Mouse (Mus musculus): ENCODE data around the gene Adcyap1r1. TPM values are rescaled to one million over a fixed set of nuclear protein-coding genes. Genes with fewer than 3 reads are reported as not detected.

Adcyap1r1 gene
- total and polyA plus RNA-seq, 2 experiments, result 0.74 to 0.78 TPM

GRCm38 (mm10) chr6:55461678-55462077, 9.9 kb downstream of the Adcyap1r1 start:
- Histone ChIP-seq H3K36me3 (ENCODE audit: control insufficient read depth, insufficient read depth, low read length) (no peaks in the 10 kb centered on the region), H3K4me1 (ENCODE audit: control insufficient read depth, insufficient read depth, low read length) (no peaks in the 10 kb centered on the region), H3K79me2 (ENCODE audit: control insufficient read depth, insufficient read depth, low read length) (no peaks in the 10 kb centered on the region), H3K27me3 (ENCODE audit: control insufficient read depth, insufficient read depth, low read length) (no peaks in the 10 kb centered on the region), H3K27ac (replicated peaks; ENCODE audit: insufficient read depth, low read depth, low read length) (no peak overlapping the region), H3K4me3 (ENCODE audit: insufficient read depth, low read depth, low read length) (no peak overlapping the region), H3K9ac (ENCODE audit: low read depth, low read length) (no peak overlapping the region)
- TF ChIP-seq CTCF (IDR thresholded peaks at IDR 0.05; ENCODE audit: low read depth, low read length), result no peak
- no peak for TF ChIP-seq POLR2A (IDR thresholded peaks at IDR 0.05; ENCODE audit: extremely low read depth, insufficient read depth, low read length)
- DNase-seq (ENCODE audit: extremely low read depth, low read depth, low spot score), result no peak
- WGBS, result 75% methylated on average over 2 of the region's 2 CpGs

GRCm38 (mm10) chr6:55462394-55462793, 10.6 kb downstream of the Adcyap1r1 start:
- Histone ChIP-seq H3K4me3 (ENCODE audit: insufficient read depth, low read depth, low read length) (no peak overlapping the region), H3K9ac (ENCODE audit: low read depth, low read length) (no peak overlapping the region), H3K27me3 (ENCODE audit: control insufficient read depth, insufficient read depth, low read length) (no peaks in the 10 kb centered on the region), H3K36me3 (ENCODE audit: control insufficient read depth, insufficient read depth, low read length) (no peaks in the 10 kb centered on the region), H3K79me2 (ENCODE audit: control insufficient read depth, insufficient read depth, low read length) (no peaks in the 10 kb centered on the region), H3K4me1 (ENCODE audit: control insufficient read depth, insufficient read depth, low read length) (no peaks in the 10 kb centered on the region), H3K27ac (replicated peaks; ENCODE audit: insufficient read depth, low read depth, low read length) (no peak overlapping the region)
- TF ChIP-seq CTCF (IDR thresholded peaks at IDR 0.05; ENCODE audit: low read depth, low read length), result no peak
- TF ChIP-seq POLR2A (IDR thresholded peaks at IDR 0.05; ENCODE audit: extremely low read depth, insufficient read depth, low read length), result no peak
- no peak for DNase-seq (ENCODE audit: extremely low read depth, low read depth, low spot score)
- 92% methylated on average over 1 of the region's 1 CpGs for WGBS

DNA sequence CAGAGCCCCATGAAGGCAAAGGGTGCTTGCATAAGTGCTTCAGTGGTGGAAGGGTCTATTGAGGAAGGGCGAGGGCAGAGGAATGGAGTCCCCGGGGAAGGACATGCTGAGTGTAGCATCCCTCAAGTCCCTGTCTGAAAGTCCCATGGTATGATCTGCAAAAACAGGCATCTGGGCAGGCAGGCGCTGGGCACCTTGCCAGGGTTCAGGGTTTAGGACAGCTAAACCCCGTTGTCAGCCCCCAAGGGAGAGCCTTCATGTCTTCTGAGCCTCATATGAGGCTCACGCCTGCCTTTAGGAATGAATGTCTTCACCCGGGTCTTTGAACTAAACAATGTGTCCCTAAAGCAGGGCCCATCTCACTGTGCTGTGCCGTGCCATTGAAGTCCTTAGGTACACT, 12.2 kb downstream of the Adcyap1r1 start:
- Histone ChIP-seq H3K4me1 (ENCODE audit: control insufficient read depth, insufficient read depth, low read length) (no peaks in the 10 kb centered on the region), H3K27me3 (ENCODE audit: control insufficient read depth, insufficient read depth, low read length) (no peaks in the 10 kb centered on the region), H3K36me3 (ENCODE audit: control insufficient read depth, insufficient read depth, low read length) (no peaks in the 10 kb centered on the region), H3K27ac (replicated peaks; ENCODE audit: insufficient read depth, low read depth, low read length) (no peak overlapping the region), H3K79me2 (ENCODE audit: control insufficient read depth, insufficient read depth, low read length) (no peaks in the 10 kb centered on the region), H3K4me3 (ENCODE audit: insufficient read depth, low read depth, low read length) (no peak overlapping the region), H3K9ac (ENCODE audit: low read depth, low read length) (no peak overlapping the region)
- 72% methylated on average over 7 of the region's 7 CpGs for WGBS
- TF ChIP-seq POLR2A (IDR thresholded peaks at IDR 0.05; ENCODE audit: extremely low read depth, insufficient read depth, low read length), result no peak
- TF ChIP-seq CTCF (IDR thresholded peaks at IDR 0.05; ENCODE audit: low read depth, low read length), result no peak
- DNase-seq (ENCODE audit: extremely low read depth, low read depth, low spot score), result no peak

DNA sequence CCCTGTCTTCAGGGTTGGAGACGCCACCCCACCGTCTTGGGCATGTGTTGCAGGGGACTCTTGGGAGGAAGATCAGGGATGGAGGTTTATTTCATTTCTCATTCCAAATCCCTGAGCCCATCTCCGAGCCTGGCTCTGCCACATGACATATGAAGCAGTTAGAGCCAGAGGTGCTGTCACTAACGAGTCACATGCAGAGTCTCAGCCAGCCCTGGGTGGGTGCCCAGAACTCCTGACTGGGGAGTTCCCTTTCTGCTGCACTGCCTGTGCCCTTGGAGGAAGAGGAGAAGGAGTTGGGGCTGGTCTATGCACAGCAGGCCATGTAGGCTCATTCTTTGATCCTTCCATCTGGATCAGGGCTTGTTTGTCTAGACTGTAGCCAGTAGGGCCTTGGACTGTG, 13.5 kb downstream of the Adcyap1r1 start:
- no peaks in the 10 kb centered on the region for H3K79me2 ChIP-seq (ENCODE audit: control insufficient read depth, insufficient read depth, low read length)
- H3K36me3 ChIP-seq (ENCODE audit: control insufficient read depth, insufficient read depth, low read length), result no peaks in the 10 kb centered on the region
- TF ChIP-seq CTCF (IDR thresholded peaks at IDR 0.05; ENCODE audit: low read depth, low read length) (no peak), POLR2A (IDR thresholded peaks at IDR 0.05; ENCODE audit: extremely low read depth, insufficient read depth, low read length) (no peak)
- WGBS, result 79% methylated on average over 4 of the region's 4 CpGs
- H3K27ac ChIP-seq (replicated peaks; ENCODE audit: insufficient read depth, low read depth, low read length), result no peak overlapping the region
- no peak for DNase-seq (ENCODE audit: extremely low read depth, low read depth, low spot score)
- no peaks in the 10 kb centered on the region for H3K4me1 ChIP-seq (ENCODE audit: control insufficient read depth, insufficient read depth, low read length)
- H3K9ac ChIP-seq (ENCODE audit: low read depth, low read length), result no peak overlapping the region
- no peak overlapping the region for H3K4me3 ChIP-seq (ENCODE audit: insufficient read depth, low read depth, low read length)
- H3K27me3 ChIP-seq (ENCODE audit: control insufficient read depth, insufficient read depth, low read length), result no peaks in the 10 kb centered on the region

DNA sequence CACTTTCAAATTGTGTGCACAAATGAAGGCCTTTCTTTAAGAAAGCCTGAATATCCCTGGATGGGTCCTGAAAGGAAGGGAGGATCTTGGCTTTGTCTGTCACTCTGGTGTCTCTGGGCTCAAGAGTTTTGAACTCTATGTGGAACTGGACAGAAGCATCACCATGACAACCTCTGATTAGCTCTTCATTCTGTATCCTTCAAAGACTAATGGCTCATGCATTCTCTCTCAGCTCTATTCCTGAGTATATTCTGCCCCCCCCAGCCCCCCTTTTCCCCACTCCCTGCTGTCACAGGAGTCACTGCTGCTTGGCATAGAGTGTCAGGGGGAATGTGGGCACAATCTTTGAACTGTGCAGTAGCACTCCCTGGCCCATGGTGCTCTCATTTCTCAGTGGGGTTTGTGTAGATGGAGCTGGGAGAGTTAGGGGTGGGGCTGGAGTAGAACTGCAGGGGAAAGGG, 14.6 kb downstream of the Adcyap1r1 start:
- H3K27me3 ChIP-seq (ENCODE audit: control insufficient read depth, insufficient read depth, low read length), result no peaks in the 10 kb centered on the region
- no peak for DNase-seq (ENCODE audit: extremely low read depth, low read depth, low spot score)

GRCm38 (mm10) chr6:55470691-55471090, 18.9 kb downstream of the Adcyap1r1 start:
- no peaks in the 10 kb centered on the region for H3K79me2 ChIP-seq (ENCODE audit: control insufficient read depth, insufficient read depth, low read length)
- no peak overlapping the region for H3K27ac ChIP-seq (replicated peaks; ENCODE audit: insufficient read depth, low read depth, low read length)
- 74% methylated on average over 5 of the region's 5 CpGs for WGBS
- no peaks in the 10 kb centered on the region for H3K36me3 ChIP-seq (ENCODE audit: control insufficient read depth, insufficient read depth, low read length)
- H3K27me3 ChIP-seq (ENCODE audit: control insufficient read depth, insufficient read depth, low read length), result no peaks in the 10 kb centered on the region
- no peaks in the 10 kb centered on the region for H3K4me1 ChIP-seq (ENCODE audit: control insufficient read depth, insufficient read depth, low read length)
- DNase-seq (ENCODE audit: extremely low read depth, low read depth, low spot score), result no peak
- no peak overlapping the region for H3K9ac ChIP-seq (ENCODE audit: low read depth, low read length)
- H3K4me3 ChIP-seq (ENCODE audit: insufficient read depth, low read depth, low read length), result no peak overlapping the region
- TF ChIP-seq POLR2A (IDR thresholded peaks at IDR 0.05; ENCODE audit: extremely low read depth, insufficient read depth, low read length), result no peak
- no peak for TF ChIP-seq CTCF (IDR thresholded peaks at IDR 0.05; ENCODE audit: low read depth, low read length)

More for the DNA sequence above, 14.6 kb downstream of the Adcyap1r1 start:
- no peak overlapping the region for H3K4me3 ChIP-seq (ENCODE audit: insufficient read depth, low read depth, low read length)
- H3K79me2 ChIP-seq (ENCODE audit: control insufficient read depth, insufficient read depth, low read length), result no peaks in the 10 kb centered on the region
- no peaks in the 10 kb centered on the region for H3K36me3 ChIP-seq (ENCODE audit: control insufficient read depth, insufficient read depth, low read length)
- H3K27ac ChIP-seq (replicated peaks; ENCODE audit: insufficient read depth, low read depth, low read length), result no peak overlapping the region
- no peak for TF ChIP-seq CTCF (IDR thresholded peaks at IDR 0.05; ENCODE audit: low read depth, low read length)
- no peak for TF ChIP-seq POLR2A (IDR thresholded peaks at IDR 0.05; ENCODE audit: extremely low read depth, insufficient read depth, low read length)
- H3K9ac ChIP-seq (ENCODE audit: low read depth, low read length), result no peak overlapping the region
- no peaks in the 10 kb centered on the region for H3K4me1 ChIP-seq (ENCODE audit: control insufficient read depth, insufficient read depth, low read length)
